Mouse (Mus musculus): ENCODE measurements around the gene Gapdhs. TPM values are rescaled to one million over a fixed set of nuclear protein-coding genes. Genes with fewer than 3 reads are reported as not detected.

Gene Gapdhs
- polyA plus RNA-seq, 1 experiment from 2014 or later: 0.38 TPM

DNA sequence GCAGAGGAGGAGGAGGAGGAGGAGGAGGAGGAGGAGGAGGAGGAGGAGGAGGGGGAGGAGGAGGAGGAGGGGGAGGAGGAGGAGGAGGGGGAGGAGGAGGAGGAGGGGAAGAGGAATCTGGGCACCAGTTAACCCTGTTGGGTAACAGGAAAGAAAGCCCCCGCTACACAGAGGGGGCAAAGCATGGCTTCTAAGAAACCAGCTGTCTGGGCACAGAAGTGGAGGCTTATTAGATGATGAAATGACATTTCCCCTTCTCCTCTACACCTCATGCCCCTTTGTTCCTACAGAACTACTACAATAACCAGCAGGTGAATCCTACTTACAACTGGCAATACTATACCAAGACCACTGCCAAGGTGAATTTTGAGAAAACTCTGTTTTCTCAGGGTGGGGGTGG is 34.4 kb upstream of the Gapdhs start:
- 67% methylated on average over 1 of the region's 1 CpGs for WGBS
- ATAC-seq (ENCODE audit: low read depth): no peak

GRCm38 (mm10) chr7:30777081-30777579 is 33.6 kb upstream of the Gapdhs start:
- H3K36me3 ChIP-seq (ENCODE audit: control insufficient read depth, insufficient read depth, low read length): no peaks in the 10 kb centered on the region
- no peak for DNase-seq (ENCODE audit: low spot score)
- H3K27ac ChIP-seq (replicated peaks; ENCODE audit: low read depth, low read length): no peak overlapping the region
- H3K9me3 ChIP-seq (ENCODE audit: control insufficient read depth, low read length): no peaks in the 10 kb centered on the region
- H3K4me2 ChIP-seq (ENCODE audit: low read depth, low read length): no peak overlapping the region
- no peaks in the 10 kb centered on the region for H3K4me1 ChIP-seq (ENCODE audit: control insufficient read depth, insufficient read depth, low read length)
- no peak for ATAC-seq (ENCODE audit: low read depth)
- 51% methylated on average over 7 of the region's 7 CpGs for WGBS
- H3K27me3 ChIP-seq (replicated peaks; ENCODE audit: control insufficient read depth, insufficient read depth, low read length): no peaks in the 10 kb centered on the region
- no peak overlapping the region for H3K4me3 ChIP-seq (ENCODE audit: low read depth, low read length)
- no peak overlapping the region for H3K9ac ChIP-seq (ENCODE audit: low read depth, low read length)

More for the DNA sequence above, 34.4 kb upstream of the Gapdhs start:
- H3K9me3 ChIP-seq (ENCODE audit: control insufficient read depth, low read length): no peaks in the 10 kb centered on the region
- H3K27ac ChIP-seq (replicated peaks; ENCODE audit: low read depth, low read length): no peak overlapping the region
- H3K4me3 ChIP-seq (ENCODE audit: low read depth, low read length): no peak overlapping the region
- DNase-seq (ENCODE audit: low spot score): no peak
- no peaks in the 10 kb centered on the region for H3K36me3 ChIP-seq (ENCODE audit: control insufficient read depth, insufficient read depth, low read length)
- no peaks in the 10 kb centered on the region for H3K4me1 ChIP-seq (ENCODE audit: control insufficient read depth, insufficient read depth, low read length)
- no peak overlapping the region for H3K9ac ChIP-seq (ENCODE audit: low read depth, low read length)
- H3K27me3 ChIP-seq (replicated peaks; ENCODE audit: control insufficient read depth, insufficient read depth, low read length): no peaks in the 10 kb centered on the region
- no peak overlapping the region for H3K4me2 ChIP-seq (ENCODE audit: low read depth, low read length)

DNA sequence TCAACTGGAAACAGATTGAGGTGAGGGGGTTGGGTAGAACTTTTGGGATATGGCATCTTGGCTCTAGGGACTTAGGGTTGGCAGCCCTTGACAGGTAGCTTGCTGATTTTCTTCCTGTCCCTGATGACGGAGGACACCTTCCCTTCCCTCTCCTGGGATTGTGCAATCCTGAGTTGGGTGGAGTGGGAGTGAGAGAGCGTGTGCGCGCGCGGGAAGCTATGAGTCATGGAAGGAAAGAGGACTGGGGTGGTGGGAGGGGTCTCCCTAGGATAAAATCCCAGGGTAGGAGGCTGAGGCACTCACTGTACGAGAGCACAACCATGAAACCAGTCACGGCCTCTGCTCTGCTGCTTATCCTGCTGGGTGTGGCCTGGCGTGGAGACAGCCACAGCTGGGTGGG is 32.6 kb upstream of the Gapdhs start:
- Histone ChIP-seq H3K4me3 (ENCODE audit: low read depth, low read length) (no peak overlapping the region), H3K9me3 (ENCODE audit: control insufficient read depth, low read length) (no peaks in the 10 kb centered on the region), H3K4me1 (ENCODE audit: control insufficient read depth, insufficient read depth, low read length) (no peaks in the 10 kb centered on the region), H3K27me3 (replicated peaks; ENCODE audit: control insufficient read depth, insufficient read depth, low read length) (no peaks in the 10 kb centered on the region), H3K36me3 (ENCODE audit: control insufficient read depth, insufficient read depth, low read length) (no peaks in the 10 kb centered on the region), H3K4me2 (ENCODE audit: low read depth, low read length) (no peak overlapping the region), H3K9ac (ENCODE audit: low read depth, low read length) (no peak overlapping the region), H3K27ac (replicated peaks; ENCODE audit: low read depth, low read length) (no peak overlapping the region)
- no peak for ATAC-seq (ENCODE audit: low read depth)
- DNase-seq (ENCODE audit: low spot score): peak; percentile 20
- WGBS: 78% methylated on average over 9 of the region's 9 CpGs

DNA sequence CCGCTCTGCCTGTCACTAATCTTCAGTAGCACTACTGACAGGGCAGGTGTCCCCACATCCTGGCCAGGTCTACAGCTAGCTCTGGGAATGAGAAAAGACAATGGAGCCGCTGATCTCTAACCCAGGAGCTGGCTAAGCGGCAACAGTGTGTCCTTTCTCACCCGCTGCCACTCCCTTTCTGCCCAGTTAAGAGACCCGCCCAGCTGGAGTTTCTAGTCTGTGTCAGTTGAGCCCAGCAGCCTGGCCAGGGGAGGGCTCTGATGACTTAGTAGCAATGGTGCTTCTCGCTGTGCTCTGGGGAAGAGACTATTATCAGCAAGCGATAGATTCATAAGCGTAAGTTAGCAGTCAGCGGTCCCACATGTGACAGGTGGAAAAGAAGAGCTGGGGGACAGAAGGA is 25.8 kb upstream of the Gapdhs start:
- no peak for ATAC-seq (ENCODE audit: low read depth)
- Histone ChIP-seq H3K9me3 (ENCODE audit: control insufficient read depth, low read length) (no peaks in the 10 kb centered on the region), H3K4me3 (ENCODE audit: low read depth, low read length) (no peak overlapping the region), H3K27me3 (replicated peaks; ENCODE audit: control insufficient read depth, insufficient read depth, low read length) (0 out of 2 replicates have a peak, but pooled peaks cover 3% of the 10 kb centered on the region), H3K36me3 (ENCODE audit: control insufficient read depth, insufficient read depth, low read length) (no peaks in the 10 kb centered on the region), H3K4me2 (ENCODE audit: low read depth, low read length) (no peak overlapping the region), H3K4me1 (ENCODE audit: control insufficient read depth, insufficient read depth, low read length) (no peaks in the 10 kb centered on the region), H3K9ac (ENCODE audit: low read depth, low read length) (no peak overlapping the region), H3K27ac (replicated peaks; ENCODE audit: low read depth, low read length) (no peak overlapping the region)
- 33% methylated on average over 9 of the region's 9 CpGs for WGBS
- DNase-seq (ENCODE audit: low spot score): no peak

DNA sequence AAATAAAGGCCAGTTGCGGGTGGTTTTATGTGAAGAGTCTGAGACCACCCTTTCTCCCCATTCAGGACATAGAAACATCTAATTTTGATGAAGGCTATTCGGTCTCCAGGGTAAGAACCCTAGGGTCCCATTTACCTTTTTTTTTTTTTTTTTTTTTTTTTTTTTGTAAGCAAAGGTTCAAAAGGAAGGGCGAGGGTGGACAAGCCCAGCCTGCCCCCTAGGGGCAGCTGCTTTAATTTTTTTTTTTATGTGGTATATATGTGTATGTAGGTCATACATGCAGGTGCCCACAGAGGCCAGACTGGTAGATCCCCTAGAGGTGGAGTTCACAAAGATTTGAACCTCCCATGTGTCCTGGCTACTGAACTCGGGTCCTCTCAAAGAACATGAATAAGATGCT is 22.9 kb upstream of the Gapdhs start:
- Histone ChIP-seq H3K27ac (replicated peaks; ENCODE audit: low read depth, low read length) (no peak overlapping the region), H3K9me3 (ENCODE audit: control insufficient read depth, low read length) (no peaks in the 10 kb centered on the region), H3K4me1 (ENCODE audit: control insufficient read depth, insufficient read depth, low read length) (no peaks in the 10 kb centered on the region), H3K4me3 (ENCODE audit: low read depth, low read length) (no peak overlapping the region), H3K9ac (ENCODE audit: low read depth, low read length) (no peak overlapping the region), H3K36me3 (ENCODE audit: control insufficient read depth, insufficient read depth, low read length) (no peaks in the 10 kb centered on the region), H3K4me2 (ENCODE audit: low read depth, low read length) (no peak overlapping the region), H3K27me3 (replicated peaks; ENCODE audit: control insufficient read depth, insufficient read depth, low read length) (0 out of 2 replicates have a peak, but pooled peaks cover 3% of the 10 kb centered on the region)
- no peak for ATAC-seq (ENCODE audit: low read depth)
- DNase-seq (ENCODE audit: low spot score): no peak
- 87% methylated on average over 4 of the region's 4 CpGs for WGBS

GRCm38 (mm10) chr7:30765173-30765572 is 21.7 kb upstream of the Gapdhs start:
- Histone ChIP-seq H3K27me3 (replicated peaks; ENCODE audit: control insufficient read depth, insufficient read depth, low read length) (0 out of 2 replicates have a peak, but pooled peaks cover 3% of the 10 kb centered on the region), H3K4me3 (ENCODE audit: low read depth, low read length) (no peak overlapping the region), H3K9me3 (ENCODE audit: control insufficient read depth, low read length) (no peaks in the 10 kb centered on the region), H3K4me1 (ENCODE audit: control insufficient read depth, insufficient read depth, low read length) (no peaks in the 10 kb centered on the region), H3K27ac (replicated peaks; ENCODE audit: low read depth, low read length) (no peak overlapping the region), H3K36me3 (ENCODE audit: control insufficient read depth, insufficient read depth, low read length) (no peaks in the 10 kb centered on the region), H3K9ac (ENCODE audit: low read depth, low read length) (no peak overlapping the region), H3K4me2 (ENCODE audit: low read depth, low read length) (no peak overlapping the region)
- DNase-seq (ENCODE audit: low spot score): no peak
- no peak for ATAC-seq (ENCODE audit: low read depth)
- WGBS: 49% methylated on average over 7 of the region's 11 CpGs

DNA sequence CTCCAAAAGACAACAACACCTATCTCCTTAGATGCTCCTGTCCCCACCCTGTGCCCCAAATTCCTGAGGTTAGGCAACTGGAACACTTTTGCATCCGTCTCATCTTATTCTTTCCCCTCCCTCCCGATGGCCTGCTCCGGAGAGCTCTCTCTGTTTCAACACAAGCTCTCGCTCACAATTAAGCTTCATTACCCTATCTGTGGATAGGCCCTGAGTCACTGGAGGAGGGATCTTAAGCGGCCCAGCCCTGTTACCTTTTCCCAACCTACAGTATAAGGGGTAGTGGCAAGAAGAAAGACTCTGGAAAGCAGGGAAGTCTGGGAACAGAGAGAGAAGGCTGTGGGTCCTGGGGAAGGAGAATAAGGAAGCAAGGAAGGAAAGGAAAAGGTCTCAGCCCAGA is 20.0 kb upstream of the Gapdhs start, which contains the start of gene Dmkn:
Gene Dmkn, plus strand, starts transcription at position 301 of the 400 bp plus-strand sequence.
- ATAC-seq (ENCODE audit: low read depth): no peak
- H3K27ac ChIP-seq (replicated peaks; ENCODE audit: low read depth, low read length): no peak within 1 kb of the TSS
- DNase-seq (ENCODE audit: low spot score): no peak
- H3K4me3 ChIP-seq (ENCODE audit: low read depth, low read length): no peak within 1 kb of the TSS
- no peak within 1 kb of the TSS for H3K9ac ChIP-seq (ENCODE audit: low read depth, low read length)
- H3K9me3 ChIP-seq (ENCODE audit: control insufficient read depth, low read length): no peaks in the 10 kb centered on the region
- no peaks in the 10 kb centered on the region for H3K4me1 ChIP-seq (ENCODE audit: control insufficient read depth, insufficient read depth, low read length)
- H3K27me3 ChIP-seq (replicated peaks; ENCODE audit: control insufficient read depth, insufficient read depth, low read length): 0 out of 2 replicates have a peak, but pooled peaks cover 3% of the 10 kb centered on the region
- H3K4me2 ChIP-seq (ENCODE audit: low read depth, low read length): no peak within 1 kb of the TSS
- 41% methylated on average over 5 of the region's 5 CpGs for WGBS
- H3K36me3 ChIP-seq (ENCODE audit: control insufficient read depth, insufficient read depth, low read length): no peaks in the 10 kb centered on the region

GRCm38 (mm10) chr7:30761769-30762352 is 18.4 kb upstream of the Gapdhs start:
- H3K36me3 ChIP-seq (ENCODE audit: control insufficient read depth, insufficient read depth, low read length): no peaks in the 10 kb centered on the region
- H3K27ac ChIP-seq (replicated peaks; ENCODE audit: low read depth, low read length): no peak overlapping the region
- H3K9me3 ChIP-seq (ENCODE audit: control insufficient read depth, low read length): no peaks in the 10 kb centered on the region
- no peak for DNase-seq (ENCODE audit: low spot score)
- H3K4me1 ChIP-seq (ENCODE audit: control insufficient read depth, insufficient read depth, low read length): no peaks in the 10 kb centered on the region
- no peak overlapping the region for H3K4me2 ChIP-seq (ENCODE audit: low read depth, low read length)
- no peak for ATAC-seq (ENCODE audit: low read depth)
- H3K27me3 ChIP-seq (replicated peaks; ENCODE audit: control insufficient read depth, insufficient read depth, low read length): 0 out of 2 replicates have a peak, but pooled peaks cover 3% of the 10 kb centered on the region
- WGBS: 66% methylated on average over 4 of the region's 4 CpGs
- H3K4me3 ChIP-seq (ENCODE audit: low read depth, low read length): no peak overlapping the region
- H3K9ac ChIP-seq (ENCODE audit: low read depth, low read length): no peak overlapping the region

- Histone ChIP-seq H3K27me3 (replicated peaks; ENCODE audit: control insufficient read depth, insufficient read depth, low read length) (no peaks in the 10 kb centered on the region), H3K4me3 (ENCODE audit: low read depth, low read length) (no peak overlapping the region), H3K4me2 (ENCODE audit: low read depth, low read length) (no peak overlapping the region), H3K27ac (replicated peaks; ENCODE audit: low read depth, low read length) (no peak overlapping the region), H3K9ac (ENCODE audit: low read depth, low read length) (no peak overlapping the region), H3K36me3 (ENCODE audit: control insufficient read depth, insufficient read depth, low read length) (peaks cover 19% of the 10 kb centered on the region), H3K9me3 (ENCODE audit: control insufficient read depth, low read length) (peaks cover 13% of the 10 kb centered on the region), H3K4me1 (ENCODE audit: control insufficient read depth, insufficient read depth, low read length) (no peaks in the 10 kb centered on the region)
- 24% methylated on average over 4 of the region's 4 CpGs for WGBS
- ATAC-seq (ENCODE audit: low read depth) (no peak), DNase-seq (ENCODE audit: low spot score) (peak; percentile 32)
These were observed 15.4 kb upstream of the Gapdhs start for GRCm38 (mm10) chr7:30758853-30759252.
